Mouse (Mus musculus): Measurements from ENCODE around the gene Atcay.

- no peak for TF ChIP-seq CTCF (IDR thresholded peaks at IDR 0.05)
- no peak for TF ChIP-seq EP300 (IDR thresholded peaks at IDR 0.05)
Observed at GRCm38 (mm10) chr10:81279496-81279895, 48.9 kb upstream of the Atcay start.

Data from lung, postnatal 0 days (tissue).